Mouse (Mus musculus): ENCODE data around the gene Trp53i13.

Gene Trp53i13

DNA sequence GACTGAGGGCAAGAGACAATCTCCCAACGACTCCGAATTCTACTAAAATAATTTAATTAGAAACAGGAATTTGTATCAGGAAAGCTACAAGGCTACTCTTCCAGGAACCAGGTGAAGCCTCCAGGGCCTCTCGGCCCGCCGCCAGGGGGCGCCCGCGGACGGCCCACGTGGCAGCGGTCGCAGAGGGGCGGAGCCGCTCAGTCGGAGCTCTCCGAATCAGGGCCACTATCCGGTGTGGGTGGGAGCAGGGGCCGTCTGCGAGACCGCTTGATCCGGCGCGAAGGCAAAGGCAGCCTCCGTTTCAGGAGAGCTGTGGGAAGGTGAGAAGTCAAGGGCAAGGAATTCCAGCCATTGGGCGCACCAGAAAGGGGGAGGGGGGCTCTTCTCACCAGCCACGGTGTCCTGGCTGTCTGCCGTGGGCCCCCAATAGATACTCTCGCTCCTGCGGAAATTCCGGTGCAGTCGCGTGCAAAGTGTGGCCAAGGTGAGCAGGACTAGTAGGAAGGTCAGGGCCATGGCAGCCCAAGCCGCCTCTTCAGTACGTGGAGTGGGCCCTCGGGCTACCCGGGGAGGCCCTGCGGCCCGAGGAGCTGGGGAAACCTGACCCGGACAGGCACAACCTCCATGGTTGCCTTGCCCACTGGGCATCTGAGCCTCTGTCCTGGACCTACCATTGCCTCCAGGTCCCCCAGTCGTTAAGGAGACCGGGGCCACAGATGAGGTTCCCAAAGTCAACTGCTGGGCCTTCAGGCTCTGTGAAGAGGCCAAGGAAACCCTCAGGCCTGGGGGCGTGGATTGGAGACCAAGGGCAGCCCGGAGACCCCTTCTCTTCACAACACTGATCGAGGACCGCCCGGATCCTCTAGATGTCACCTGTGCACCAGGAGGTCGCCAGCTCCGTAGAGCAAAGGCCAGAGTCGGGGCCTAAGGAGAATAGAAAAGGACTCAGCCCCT is 7.4 kb downstream of the Trp53i13 start:
- peak; percentile 82 to 90 for DNase-seq (ENCODE audit: low spot score in 2 of 2)

DNA sequence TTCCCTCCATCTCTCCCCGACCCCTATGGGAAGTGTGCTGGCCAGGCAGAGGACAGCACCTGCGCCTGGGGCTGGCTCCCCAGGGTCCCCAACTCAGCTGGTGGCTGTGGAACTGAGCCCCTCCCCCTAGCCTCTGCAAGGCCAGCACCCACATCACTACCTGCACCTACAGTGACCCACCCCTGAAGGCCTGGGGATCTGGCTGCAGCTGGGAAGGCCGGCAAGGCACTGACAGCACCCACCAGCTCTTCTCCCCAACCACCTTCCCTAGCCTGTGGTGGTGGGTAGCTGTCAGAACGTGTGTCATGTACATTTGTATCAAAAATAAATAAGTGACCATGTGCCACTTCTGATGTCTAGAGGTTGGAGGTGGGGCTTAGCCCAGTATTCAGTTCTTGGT is 8.4 kb downstream of the Trp53i13 start:
- no peak for DNase-seq (ENCODE audit: low spot score in 2 of 2)

DNA sequence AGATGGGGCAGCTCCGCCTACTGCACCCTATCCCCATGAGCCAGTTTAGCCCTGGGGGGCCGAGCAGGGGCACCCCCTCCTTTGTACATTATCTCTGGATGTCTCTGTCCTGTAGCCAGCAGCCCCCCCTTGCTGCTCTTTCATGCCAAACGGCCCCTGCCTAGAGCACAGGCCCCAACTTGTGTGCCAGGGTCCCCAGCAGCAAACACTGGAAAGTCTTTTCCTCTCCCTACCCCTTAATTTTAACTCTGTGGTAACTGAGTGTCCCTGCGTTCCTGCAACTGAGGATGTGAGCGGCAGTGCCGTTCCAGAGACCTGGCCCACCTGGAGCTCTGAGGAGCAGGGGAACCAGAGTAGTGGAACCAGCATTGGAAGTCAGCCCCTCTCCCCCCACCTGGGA is 8.8 kb downstream of the Trp53i13 start:
- DNase-seq (ENCODE audit: low spot score in 2 of 2) = no peak

DNA sequence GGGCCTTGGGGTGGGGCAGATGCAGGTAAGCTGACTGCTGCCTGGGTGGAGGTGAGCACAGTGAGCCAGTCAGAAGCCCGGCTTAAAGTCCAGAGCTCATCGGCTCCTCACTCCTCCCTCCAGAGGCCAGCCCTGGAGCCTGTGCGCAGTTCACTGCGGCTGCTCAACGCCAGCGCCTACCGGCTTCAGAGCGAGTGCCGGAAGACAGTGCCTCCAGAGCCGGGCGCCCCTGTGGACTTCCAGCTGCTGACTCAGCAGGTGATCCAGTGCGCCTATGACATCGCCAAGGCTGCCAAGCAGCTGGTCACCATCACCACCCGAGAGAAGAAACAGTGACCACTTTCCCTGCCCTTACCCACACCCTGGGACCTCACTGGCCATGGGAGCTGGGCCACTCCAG is 9.5 kb downstream of the Trp53i13 start:
- DNase-seq (ENCODE audit: low spot score in 2 of 2) = no peak

DNA sequence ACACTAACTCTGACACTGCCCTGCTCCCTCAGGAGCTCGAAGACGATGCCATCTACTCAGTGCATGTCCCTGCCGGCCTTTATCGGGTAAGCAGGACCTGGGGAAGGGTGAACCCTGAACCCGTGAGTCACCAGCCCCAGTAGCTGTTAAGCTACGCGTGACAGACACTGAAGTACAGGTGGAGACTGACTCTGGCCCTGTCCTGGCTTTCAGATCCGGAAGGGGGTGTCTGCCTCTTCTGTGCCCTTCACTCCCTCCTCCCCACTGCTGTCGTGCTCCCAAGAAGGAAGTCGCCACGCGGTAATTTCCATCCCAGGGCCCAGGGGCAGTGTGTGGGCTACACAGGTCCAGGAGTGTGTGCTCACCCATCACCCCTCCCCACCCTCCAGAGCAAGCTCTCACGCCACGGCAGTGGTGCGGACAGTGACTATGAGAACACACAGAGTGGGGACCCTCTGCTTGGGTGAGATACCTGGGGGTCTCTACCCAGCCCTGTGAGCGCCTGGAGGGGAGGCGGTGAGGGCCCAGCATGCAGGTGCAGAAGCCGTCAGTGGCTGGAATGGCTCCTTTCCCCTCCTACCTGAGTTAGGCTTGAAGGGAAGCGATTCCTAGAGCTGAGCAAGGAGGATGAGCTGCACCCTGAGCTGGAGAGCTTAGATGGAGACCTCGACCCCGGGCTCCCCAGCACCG is 10.3 kb downstream of the Trp53i13 start:
- no peak for DNase-seq (ENCODE audit: low spot score in 2 of 2)

DNA sequence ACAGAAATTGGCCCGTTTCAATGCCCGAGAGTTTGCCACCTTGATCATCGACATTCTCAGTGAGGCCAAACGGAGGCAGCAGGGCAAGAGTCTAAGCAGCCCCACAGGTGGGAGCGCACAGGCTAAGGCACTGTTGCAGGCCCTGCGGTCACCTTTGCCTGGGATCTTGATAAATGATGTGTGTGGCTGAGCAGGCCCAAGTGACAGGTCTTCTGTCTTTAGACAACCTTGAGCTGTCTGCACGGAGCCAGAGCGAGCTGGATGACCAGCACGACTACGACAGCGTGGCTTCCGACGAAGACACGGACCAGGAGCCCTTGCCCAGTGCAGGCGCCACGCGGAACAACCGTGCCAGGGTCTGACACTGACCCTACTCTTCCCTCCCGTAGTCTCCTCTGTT is 11.4 kb downstream of the Trp53i13 start:
- DNase-seq (ENCODE audit: low spot score in 2 of 2) = no peak

DNA sequence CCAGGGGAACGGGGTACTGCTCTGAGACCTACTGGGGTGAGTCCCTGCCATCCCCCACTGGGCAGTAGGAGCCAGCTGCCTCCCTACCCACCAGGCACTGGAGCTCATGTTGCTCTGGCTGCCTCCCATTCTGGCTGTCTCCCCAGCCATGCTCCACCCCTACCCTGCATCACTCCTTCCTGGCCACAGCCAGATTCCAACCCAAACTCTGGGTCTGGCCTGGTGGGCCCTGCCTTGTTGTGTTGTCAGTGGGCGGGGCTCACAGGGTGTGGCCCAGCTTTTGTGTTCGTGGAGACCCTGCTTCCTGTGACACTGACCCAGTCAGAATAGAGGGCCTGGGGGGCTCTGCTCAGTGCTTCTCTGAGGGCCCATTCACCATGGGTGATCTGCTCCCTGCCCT is 12.3 kb downstream of the Trp53i13 start:
- DNase-seq (ENCODE audit: low spot score in 2 of 2) = no peak

DNA sequence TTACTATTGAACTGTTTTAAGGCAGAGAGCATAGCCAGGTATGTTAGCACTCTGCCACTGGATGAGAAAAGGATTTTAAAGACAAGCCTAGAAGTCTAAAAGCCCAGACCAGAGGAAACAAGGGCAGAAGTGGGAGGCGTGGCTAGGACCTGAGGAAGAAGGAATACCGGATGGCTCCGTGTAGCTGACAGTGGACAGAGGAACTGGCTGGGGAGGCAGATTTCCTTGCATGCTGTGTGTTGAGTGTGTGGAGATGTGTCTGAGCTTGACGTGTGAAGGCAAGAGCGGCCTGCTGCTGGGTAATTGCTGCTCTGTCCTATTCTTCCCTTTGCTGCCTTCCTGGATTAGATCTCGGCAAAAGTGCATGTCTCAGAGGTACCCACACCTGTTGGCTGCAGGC is 13.3 kb downstream of the Trp53i13 start:
- no peak for DNase-seq (ENCODE audit: low spot score in 2 of 2)

DNA sequence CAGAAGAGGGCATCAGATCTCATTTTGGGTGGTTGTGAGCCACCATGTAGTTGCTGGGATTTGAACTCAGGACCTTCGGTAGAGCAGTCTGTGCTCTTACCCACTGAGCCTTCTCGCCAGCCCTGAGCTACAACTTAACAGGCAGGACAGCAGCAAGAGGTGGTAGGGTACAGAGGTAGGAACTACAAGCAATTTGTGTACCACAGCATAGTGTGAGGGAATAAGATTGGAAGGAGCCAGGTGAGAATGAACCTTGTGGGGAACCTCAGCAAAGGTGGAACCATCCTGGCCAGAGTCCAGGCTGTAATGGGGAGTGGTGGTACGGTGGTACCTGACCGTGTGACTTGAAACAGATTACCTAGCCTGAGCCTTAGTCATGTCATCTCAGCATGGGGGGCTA is 13.8 kb downstream of the Trp53i13 start:
- DNase-seq (ENCODE audit: low spot score in 2 of 2) = no peak

DNA sequence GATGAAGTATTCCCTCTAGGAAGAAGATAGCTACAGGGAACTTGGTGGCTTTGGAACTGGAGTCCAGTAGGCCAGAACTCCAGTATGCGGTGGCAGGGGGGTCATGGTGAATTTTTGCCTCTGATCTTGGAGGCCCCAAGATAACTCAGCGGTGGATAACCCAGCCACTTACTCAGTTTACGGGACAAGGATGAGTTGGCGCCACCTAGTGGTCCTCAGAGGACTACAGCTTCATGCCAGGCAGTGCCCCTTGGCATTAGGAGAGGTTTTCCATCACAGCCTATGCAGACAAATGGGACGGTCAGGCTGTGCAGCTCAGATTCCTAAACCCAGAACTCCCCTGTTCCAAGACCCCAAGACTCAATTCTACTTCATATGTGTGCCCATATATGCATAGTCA is 14.4 kb downstream of the Trp53i13 start:
- peak; percentile 70 to 86 for DNase-seq (ENCODE audit: low spot score in 2 of 2)

DNA sequence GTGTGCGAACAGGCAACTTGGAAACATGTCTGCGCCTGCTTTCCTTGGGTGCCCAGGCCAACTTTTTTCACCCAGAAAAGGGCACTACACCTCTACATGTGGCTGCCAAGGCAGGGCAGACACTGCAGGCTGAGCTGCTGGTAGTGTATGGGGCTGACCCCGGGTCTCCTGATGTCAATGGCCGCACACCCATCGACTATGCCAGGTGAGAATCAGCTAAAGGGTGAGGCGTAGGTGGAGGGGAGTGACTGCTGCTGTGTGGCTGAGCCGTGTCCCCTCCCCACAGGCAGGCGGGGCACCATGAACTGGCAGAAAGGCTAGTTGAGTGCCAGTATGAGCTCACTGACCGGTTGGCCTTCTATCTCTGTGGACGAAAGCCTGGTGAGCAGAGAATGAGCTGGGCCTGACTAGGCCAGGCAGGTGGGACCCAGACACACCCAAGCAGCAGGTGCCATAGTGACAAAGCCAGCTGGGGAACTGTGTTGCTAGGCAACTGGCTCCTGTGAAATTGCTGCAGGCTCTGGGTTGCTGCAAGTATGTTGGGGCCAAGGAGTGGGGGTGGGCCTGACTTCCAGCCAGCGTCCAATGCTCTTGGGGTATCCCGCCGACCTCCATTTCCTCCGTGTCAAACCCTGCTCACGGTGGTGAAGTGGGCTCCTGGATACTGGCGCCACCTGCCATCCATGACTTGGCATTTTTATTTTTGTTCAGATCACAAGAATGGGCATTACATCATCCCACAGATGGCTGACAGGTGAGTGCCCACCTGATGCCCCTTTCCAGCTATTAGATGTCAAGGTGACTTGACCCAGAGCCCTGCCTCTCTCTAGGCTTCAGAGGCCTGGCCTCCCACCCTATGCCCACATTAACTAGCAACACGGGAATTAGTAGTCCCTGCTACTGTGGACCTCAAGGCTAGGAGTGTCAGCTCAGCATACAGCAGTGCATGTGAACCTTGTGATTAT is 15.1 kb downstream of the Trp53i13 start:
- no peak for DNase-seq (ENCODE audit: low spot score in 2 of 2)

DNA sequence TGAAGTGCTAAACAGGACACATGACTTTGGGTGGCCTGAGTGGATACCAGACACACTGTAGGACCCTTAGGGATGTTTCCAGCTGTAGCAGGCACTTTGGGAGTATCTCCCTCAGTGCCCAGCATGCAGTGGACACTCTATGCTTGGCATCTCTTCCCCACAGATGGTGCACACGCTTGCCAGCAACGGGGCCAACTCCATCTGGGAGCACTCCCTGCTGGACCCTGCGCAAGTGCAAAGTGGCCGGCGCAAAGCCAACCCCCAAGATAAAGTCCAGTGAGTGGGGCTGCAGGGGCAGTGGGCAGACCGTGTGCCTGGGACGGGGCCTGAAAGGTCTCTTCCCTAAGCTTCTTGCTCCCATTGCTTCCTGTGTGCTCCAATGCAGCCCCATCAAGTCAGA is 16.4 kb downstream of the Trp53i13 start:
- no peak for DNase-seq (ENCODE audit: low spot score in 2 of 2)

DNA sequence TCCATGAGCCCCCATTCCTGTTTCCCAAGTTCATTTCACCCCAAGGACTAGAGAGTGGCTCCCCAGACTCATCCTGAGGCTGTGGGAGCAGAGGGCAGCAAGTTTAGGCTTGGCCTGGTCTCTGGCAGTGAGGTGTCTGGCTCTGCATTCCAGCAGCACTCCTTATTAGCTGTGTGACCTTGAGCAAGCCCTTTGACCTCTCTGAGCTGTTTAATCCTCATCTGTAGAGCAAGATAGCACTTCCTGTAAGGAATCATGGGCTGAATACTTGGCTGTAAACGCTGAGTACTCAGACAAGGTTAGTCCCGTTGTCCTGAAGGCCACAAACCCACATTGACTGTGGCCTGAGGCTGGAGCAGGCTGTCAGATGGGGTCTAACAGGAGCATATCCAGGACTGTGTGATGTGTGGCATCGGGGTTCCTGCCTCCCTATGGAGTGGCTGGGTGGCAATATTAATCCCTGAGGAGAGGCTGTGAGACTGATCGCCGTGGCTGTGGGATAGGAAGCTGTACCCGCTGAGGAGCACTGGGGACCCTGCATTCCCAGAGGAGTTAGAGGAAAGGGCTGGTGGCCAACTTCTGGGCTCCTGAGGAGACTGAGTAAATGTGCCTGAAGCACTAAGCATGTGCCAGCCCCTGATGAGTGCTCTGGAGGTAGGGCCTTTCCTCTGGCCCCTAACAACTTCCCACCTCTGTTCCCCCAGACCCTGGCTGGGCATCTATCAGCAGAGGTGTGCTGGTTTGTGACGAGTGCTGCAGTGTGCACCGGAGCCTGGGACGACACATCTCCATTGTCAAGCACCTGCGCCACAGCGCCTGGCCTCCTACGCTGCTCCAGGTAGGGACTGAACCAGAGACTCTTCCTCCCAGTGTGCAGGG is 17.3 kb downstream of the Trp53i13 start:
- DNase-seq (ENCODE audit: low spot score in 2 of 2) = no peak

DNA sequence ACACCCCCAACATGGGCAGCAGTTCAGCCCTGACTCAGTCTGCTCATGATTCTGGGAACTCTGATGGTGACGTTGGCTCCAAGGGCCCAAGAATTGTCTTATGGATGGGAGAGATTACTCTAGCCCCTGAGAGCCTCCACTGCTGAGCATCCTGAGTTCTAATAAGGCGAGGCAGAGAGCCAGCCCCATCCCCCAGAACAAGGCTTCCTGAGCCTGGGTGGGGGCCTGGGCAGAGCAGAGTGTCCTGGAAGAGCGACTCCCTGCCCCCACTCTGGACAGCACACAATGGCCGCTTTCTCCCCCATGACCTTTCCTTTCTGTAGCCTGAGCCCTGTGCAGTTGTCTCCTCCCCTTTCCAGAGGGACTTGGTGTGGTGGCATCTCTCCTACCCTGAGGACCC is 17.9 kb downstream of the Trp53i13 start:
- DNase-seq (ENCODE audit: low spot score in 2 of 2) = no peak

DNA sequence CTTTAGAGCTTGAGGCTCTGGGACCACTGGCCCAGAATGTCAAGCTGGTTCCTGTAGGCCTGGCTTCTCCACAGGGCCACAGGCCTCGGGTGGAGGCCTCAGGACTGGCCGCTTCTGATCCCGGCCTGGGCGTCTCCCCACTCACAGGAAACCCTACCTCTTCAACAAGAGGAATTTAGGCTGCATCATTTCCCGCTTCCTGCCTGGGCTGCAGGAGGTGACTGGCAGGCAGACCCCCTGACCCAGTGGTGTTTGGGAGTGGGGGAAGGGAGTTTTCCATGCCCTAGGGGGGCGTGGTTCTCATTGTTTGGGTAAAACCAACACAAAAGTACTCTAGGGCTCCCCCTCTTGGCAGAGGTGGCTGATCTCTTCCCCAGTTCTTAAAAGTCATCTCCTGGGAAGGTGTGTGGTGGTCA is 18.4 kb downstream of the Trp53i13 start:
- peak in 1 of 2 experiments; percentile 72 for DNase-seq (ENCODE audit: low spot score in 2 of 2)

DNA sequence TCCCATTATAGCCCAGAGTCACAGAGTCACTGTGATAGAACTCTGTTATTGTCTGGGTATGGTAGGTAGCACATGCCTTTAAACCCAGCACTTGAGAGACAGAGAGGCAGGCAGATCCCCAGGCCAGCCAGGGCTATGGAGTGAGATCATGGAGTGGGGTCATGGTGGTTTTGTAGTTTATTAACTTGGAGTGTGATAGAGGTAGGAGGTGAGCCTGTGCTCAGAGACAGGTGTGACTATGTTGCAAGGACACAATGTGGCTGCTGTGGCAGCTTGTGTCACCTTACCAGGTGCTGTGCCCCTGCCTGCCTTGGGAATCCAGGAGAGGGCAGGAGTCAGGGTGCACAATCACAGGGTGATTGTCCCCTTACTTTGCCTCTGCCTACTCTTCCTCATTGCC is 20.3 kb downstream of the Trp53i13 start:
- DNase-seq (ENCODE audit: low spot score in 2 of 2) = no peak

DNA sequence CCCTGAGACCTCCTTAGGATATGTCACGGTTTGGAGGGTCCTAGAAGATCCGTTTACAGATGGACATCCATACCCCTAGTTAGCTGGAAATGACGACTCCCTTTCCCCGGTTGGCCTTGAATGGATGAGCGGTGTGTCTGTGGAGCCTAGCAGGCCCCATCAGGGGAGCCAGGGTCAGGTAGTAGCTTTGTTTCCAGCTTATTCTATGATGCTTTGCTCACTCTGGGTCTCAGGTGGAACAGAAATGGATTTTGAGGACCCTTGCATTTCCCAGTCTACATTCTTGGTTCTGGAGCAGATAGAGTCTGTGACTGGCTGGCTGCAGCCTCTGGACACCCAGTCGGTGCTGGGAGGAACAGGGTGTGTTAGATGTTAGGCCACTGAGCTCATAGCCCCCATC is 21.0 kb downstream of the Trp53i13 start:
- no peak for DNase-seq (ENCODE audit: low spot score in 2 of 2)

DNA sequence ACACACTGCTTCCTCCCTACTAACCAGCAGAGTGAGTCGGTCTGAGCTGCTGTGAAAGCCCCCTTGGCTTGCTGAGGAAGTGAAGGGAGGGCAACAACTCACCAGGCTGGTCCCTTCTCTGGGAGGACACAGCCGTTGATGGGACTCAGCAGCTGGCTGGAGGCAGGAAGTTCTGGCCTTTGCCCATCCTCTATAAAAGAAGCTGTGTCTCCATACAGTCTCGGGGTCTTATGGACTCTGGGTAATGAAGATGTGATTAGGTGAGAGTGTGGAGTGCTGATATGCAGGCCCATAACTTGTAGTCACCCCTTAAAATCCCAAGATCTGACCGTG is 21.5 kb downstream of the Trp53i13 start:
- no peak for DNase-seq (ENCODE audit: low spot score in 2 of 2)

DNA sequence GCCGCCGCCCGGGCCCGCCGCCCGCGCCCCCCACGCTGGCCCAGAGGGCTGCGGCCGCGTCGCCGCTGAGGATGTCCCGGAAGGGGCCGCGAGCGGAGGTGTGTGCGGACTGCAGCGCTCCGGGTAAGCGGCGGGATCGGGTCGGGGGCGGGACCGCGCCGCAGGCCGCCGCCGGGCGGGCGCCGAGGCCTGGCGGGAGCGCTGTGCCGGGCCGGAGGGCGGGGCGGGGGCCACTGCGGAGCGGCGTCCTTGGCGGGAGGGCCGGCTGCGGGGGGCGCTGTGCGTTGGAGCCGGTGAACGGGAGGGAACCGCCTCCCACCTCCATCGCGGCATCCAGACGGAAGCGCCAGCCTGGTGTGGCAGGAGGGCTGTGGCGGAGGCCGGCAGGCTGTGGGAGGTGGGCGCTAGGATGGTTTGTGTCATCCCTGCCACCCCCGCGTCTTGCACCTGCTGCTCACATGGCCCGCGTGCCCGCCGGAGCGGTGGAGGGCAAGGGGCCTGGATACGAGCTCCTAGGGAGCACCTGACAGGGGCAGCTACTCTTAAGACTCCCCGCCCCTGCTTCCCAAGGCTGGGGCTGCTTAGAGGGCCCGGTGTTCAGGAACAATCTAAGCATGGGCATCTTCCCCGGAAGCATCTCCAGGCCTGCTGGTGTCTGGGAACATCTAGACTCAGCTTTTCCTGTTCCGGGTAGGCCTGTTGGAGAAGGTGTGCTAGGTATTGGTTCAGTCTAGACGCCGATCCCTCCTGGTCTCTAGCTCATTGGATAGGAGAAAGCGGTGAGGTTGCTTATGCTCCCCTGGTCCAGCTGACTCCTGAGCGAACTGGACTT is 22.1 kb downstream of the Trp53i13 start, which contains the start of gene Git1:
Git1 (plus strand) TSS at position 51 of the 832 bp plus-strand sequence.
- DNase-seq (ENCODE audit: low spot score in 2 of 2) = peak; percentile 58 to 65

DNA sequence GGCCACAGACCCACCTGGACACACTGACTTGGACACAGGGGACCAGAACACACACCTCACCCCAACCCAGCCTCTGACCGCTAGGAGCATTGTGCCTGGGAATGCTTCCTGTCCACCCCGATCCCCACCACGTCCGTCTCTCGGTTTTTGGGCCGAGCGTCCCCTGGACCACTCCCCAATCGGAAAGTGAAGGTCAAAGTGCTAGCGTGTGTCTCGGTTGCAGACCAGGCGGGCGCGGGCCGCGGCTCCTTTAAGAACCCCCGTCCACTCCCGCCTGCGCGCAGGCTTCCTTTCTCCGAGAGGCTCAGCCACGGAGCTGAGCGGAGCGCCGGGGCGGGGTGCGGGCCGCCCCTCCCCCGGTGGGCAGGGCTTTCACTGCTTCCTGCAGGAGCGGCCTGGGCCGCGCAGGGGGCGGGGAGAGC is 22.9 kb downstream of the Trp53i13 start:
- DNase-seq (ENCODE audit: low spot score in 2 of 2) = peak; percentile 73 to 90

Measured in spleen, postnatal 10 days (tissue).